Mouse (Mus musculus): Measurements from ENCODE around the gene Rdh11. TPM values are rescaled to one million over a fixed set of nuclear protein-coding genes. Genes with fewer than 3 reads are reported as not detected.
A peak's percentile ranks its signal among the peaks of the same experiment; 100 is the strongest.

Gene Rdh11
- 16.6 and 27.2 TPM in 2 replicates for polyA plus RNA-seq (2014; fragmentation: Nextera tagmentation; extraction: Ambion mirVana)

DNA sequence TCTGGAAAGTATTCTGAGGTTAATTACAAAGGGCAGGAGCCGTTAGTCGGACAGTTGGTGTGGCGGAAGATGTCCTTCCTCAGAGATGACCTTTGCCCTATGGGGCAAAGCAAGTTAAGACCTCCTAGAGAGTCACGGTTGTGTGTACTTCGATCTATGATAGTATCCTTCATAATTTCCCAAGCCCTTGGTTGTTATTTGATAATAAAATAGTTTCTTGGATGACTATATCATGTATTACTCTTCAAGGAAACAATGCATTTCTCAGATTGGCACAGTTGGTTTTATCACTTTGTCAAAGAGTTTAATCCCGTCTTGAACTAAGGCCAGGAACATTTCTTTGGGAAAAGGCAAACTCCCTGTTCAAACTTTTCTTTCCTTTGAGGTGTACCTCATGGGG lies at the start of gene Rdh11:
TSS of gene Rdh11 (minus strand) at position 101 of the 400 bp plus-strand sequence.
- WGBS = 61% methylated on average over 6 of the region's 6 CpGs
- H3K9ac ChIP-seq (ENCODE audit: low read depth, low read length) = peak within 1 kb of the TSS; percentile 64
- H3K27ac ChIP-seq (ENCODE audit: low read depth, low read length) = 0 out of 2 replicates have a peak within 1 kb of the TSS, but pooled peaks have one; percentile 18
- no peak for ATAC-seq (ENCODE audit: low FRiP score, low TSS enrichment)
- peak within 1 kb of the TSS; percentile 62 for H3K4me2 ChIP-seq (replicated peaks; ENCODE audit: low read depth, low read length)
- H3K27me3 ChIP-seq (ENCODE audit: control insufficient read depth, insufficient read depth, low read length) = no peaks in the 10 kb centered on the region
- no peaks in the 10 kb centered on the region for H3K9me3 ChIP-seq (ENCODE audit: control insufficient read depth, low read length)
- peak within 1 kb of the TSS; percentile 65 for H3K4me3 ChIP-seq (ENCODE audit: low read length)
- peaks cover 13% of the 10 kb centered on the region; the same call in 1 of the 2 replicates for H3K36me3 ChIP-seq (ENCODE audit: control insufficient read depth, insufficient read depth, low read length)
- peaks cover 5% of the 10 kb centered on the region; the same call in 1 of the 2 replicates for H3K4me1 ChIP-seq (ENCODE audit: control insufficient read depth, insufficient read depth, low read length)

DNA sequence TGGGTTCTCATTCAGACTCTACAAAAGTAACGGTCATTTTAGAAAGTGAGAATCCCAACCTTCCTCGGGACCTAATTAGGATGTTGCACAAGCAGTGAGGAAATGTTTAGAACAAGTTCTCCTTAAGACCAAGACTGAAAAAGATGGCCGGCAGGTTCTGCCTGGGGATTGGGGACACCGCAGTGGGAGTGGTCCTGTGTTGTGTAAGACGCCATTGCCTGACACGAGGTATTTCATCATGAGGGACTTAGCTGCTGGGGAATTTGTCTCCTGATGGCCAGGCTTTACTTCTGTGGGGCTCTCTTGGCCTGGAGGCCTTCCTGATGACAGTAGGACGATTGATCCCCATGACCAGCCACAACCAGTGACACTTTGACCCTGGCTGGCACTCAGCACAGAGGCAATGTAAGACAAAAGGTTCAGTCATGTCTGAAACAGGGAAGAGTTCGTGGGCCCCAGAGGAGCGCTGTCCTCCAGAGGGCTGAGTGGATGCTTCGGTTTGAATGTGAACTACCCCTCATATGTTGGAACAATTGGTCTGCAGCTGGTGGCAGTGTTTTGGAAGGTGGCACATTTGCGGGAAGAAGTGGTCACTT lies 43.5 kb upstream of the Rdh11 start:
- Histone ChIP-seq H3K36me3 (ENCODE audit: control insufficient read depth, insufficient read depth, low read length) (peaks cover 45% of the 10 kb centered on the region; the same call in 1 of the 2 replicates), H3K4me2 (replicated peaks; ENCODE audit: low read depth, low read length) (no peak overlapping the region), H3K4me1 (ENCODE audit: control insufficient read depth, insufficient read depth, low read length) (no peaks in the 10 kb centered on the region), H3K9me3 (ENCODE audit: control insufficient read depth, low read length) (no peaks in the 10 kb centered on the region), H3K27me3 (ENCODE audit: control insufficient read depth, insufficient read depth, low read length) (no peaks in the 10 kb centered on the region), H3K9ac (ENCODE audit: low read depth, low read length) (no peak overlapping the region), H3K4me3 (ENCODE audit: low read length) (no peak overlapping the region), H3K27ac (ENCODE audit: low read depth, low read length) (no peak overlapping the region)
- ATAC-seq (ENCODE audit: low FRiP score, low TSS enrichment) = no peak
- WGBS = 89% methylated on average over 11 of the region's 11 CpGs

DNA sequence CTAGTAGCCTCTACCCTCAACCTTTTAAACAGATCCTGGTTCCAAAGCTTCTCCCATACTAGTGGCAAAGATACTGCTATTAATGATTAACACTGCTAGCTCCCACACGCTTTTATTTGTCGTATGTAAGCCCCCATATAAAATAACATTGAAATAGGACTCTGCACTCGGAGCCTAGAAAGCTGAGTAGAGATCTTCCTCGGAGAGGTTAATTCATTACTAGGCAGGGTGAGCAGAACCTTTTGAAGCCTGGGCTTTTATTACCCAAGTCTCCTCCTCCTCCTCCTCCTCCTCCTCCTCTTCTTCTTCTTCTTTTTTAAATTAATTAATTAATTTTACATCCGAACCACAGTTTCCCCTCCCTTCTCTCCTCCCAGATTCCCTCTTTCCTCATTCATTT lies 25.4 kb upstream of the Rdh11 start:
- Histone ChIP-seq H3K9me3 (ENCODE audit: control insufficient read depth, low read length) (no peaks in the 10 kb centered on the region), H3K27me3 (ENCODE audit: control insufficient read depth, insufficient read depth, low read length) (no peaks in the 10 kb centered on the region), H3K9ac (ENCODE audit: low read depth, low read length) (no peak overlapping the region), H3K36me3 (ENCODE audit: control insufficient read depth, insufficient read depth, low read length) (no peaks in the 10 kb centered on the region), H3K27ac (ENCODE audit: low read depth, low read length) (no peak overlapping the region), H3K4me3 (ENCODE audit: low read length) (no peak overlapping the region), H3K4me1 (ENCODE audit: control insufficient read depth, insufficient read depth, low read length) (peaks cover 4% of the 10 kb centered on the region; the same call in 1 of the 2 replicates), H3K4me2 (replicated peaks; ENCODE audit: low read depth, low read length) (no peak overlapping the region)
- 20% methylated on average over 5 of the region's 5 CpGs for WGBS
- ATAC-seq (ENCODE audit: low FRiP score, low TSS enrichment) = 0 out of 2 replicates have a peak, but pooled peaks have one; percentile 20

DNA sequence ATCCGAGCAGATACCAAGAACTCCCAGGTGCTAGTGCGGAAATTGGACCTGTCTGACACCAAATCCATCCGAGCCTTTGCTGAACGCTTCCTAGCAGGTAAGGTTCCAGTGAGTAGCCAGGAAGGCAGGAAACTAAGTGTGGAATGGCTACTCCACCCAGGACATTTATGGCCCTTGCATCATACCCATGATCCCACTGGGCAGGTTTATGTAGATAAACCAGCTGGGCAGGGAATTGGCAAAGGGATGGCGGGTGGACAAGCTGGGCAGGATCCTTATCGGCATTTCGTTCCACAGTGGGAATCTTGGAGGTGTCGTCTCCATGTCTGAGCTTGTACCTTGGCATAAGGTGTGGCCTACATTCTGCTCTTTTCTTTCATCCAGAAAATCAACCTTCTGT lies 19.4 kb upstream of the Rdh11 start:
- Histone ChIP-seq H3K4me1 (ENCODE audit: control insufficient read depth, insufficient read depth, low read length) (no peaks in the 10 kb centered on the region), H3K9me3 (ENCODE audit: control insufficient read depth, low read length) (no peaks in the 10 kb centered on the region), H3K27me3 (ENCODE audit: control insufficient read depth, insufficient read depth, low read length) (no peaks in the 10 kb centered on the region), H3K4me3 (ENCODE audit: low read length) (no peak overlapping the region), H3K36me3 (ENCODE audit: control insufficient read depth, insufficient read depth, low read length) (no peaks in the 10 kb centered on the region), H3K4me2 (replicated peaks; ENCODE audit: low read depth, low read length) (no peak overlapping the region), H3K9ac (ENCODE audit: low read depth, low read length) (no peak overlapping the region), H3K27ac (ENCODE audit: low read depth, low read length) (no peak overlapping the region)
- 83% methylated on average over 8 of the region's 8 CpGs for WGBS
- no peak for ATAC-seq (ENCODE audit: low FRiP score, low TSS enrichment)

DNA sequence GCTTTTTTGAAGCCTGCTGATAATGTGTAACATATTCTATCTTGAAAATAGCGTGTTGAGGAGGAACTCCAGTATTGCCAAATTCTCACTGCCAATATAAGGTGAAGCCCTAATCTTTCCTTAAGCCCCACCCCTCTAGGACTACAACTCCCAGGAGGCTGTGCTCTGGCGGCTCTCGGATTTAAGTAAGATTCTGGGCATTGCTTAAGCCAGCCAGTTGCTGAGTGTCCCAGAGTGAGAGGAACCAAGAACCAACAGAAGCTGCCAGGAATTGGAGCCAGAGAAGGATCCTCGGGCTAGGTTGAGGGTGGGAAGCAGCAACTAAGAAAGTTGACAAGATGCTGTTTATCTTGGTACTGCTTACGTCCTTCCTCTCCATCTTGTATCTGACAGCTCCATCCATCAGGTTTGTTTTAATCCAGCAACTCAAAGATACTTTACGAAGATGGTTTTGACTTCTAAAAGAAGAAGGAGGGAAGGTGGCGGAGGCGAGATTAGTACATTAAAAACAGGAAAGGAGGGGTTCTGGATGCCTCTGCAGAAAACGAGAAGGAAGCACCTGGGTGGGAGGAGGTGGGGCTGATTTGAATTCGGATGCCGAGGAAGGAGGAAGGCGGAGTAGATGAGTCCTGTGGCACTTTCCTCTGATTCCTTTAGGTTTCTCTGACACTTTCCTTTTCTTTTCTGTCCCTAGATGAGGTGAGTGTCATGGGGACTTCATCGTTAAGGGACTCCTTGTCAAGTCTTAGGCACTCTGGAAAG lies 16.8 kb upstream of the Rdh11 start, which contains the start of gene Rdh12:
TSS of gene Rdh12 (plus strand) at position 212 of the 762 bp plus-strand sequence.
- Histone ChIP-seq H3K36me3 (ENCODE audit: control insufficient read depth, insufficient read depth, low read length) (no peaks in the 10 kb centered on the region), H3K4me2 (replicated peaks; ENCODE audit: low read depth, low read length) (peak within 1 kb of the TSS; percentile 69), H3K27ac (ENCODE audit: low read depth, low read length) (no peak within 1 kb of the TSS), H3K9me3 (ENCODE audit: control insufficient read depth, low read length) (no peaks in the 10 kb centered on the region), H3K4me3 (ENCODE audit: low read length) (peak within 1 kb of the TSS; percentile 47), H3K27me3 (ENCODE audit: control insufficient read depth, insufficient read depth, low read length) (no peaks in the 10 kb centered on the region), H3K9ac (ENCODE audit: low read depth, low read length) (peak within 1 kb of the TSS; percentile 40; the same call in 1 of the 2 replicates), H3K4me1 (ENCODE audit: control insufficient read depth, insufficient read depth, low read length) (no peaks in the 10 kb centered on the region)
- ATAC-seq (ENCODE audit: low FRiP score, low TSS enrichment) = no peak; the same call in 1 of the 2 replicates
- 4% methylated on average over 13 of the region's 13 CpGs for WGBS

DNA sequence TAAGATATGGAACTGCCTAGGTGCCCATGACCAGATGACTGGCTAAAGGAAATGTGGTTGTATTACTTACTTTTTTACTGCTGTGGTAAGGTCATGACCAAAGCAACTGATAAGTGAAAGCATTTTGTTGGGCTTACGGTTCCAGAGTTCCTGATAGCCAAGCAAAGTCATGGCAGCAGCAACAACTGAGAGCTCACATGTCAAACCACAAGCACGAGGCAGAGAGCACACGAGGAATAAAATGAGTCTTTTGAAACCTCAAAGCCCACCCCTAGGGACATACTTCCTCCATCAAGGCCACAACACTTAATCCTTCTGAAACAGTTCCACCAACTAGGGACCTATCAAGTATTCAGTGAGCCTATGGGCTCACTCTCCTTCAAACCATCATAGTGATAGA lies 9.8 kb upstream of the Rdh11 start:
- H3K9ac ChIP-seq (ENCODE audit: low read depth, low read length) = no peak overlapping the region
- no peaks in the 10 kb centered on the region for H3K27me3 ChIP-seq (ENCODE audit: control insufficient read depth, insufficient read depth, low read length)
- H3K4me3 ChIP-seq (ENCODE audit: low read length) = no peak overlapping the region
- H3K9me3 ChIP-seq (ENCODE audit: control insufficient read depth, low read length) = no peaks in the 10 kb centered on the region
- H3K4me1 ChIP-seq (ENCODE audit: control insufficient read depth, insufficient read depth, low read length) = no peaks in the 10 kb centered on the region
- 75% methylated on average over 3 of the region's 3 CpGs for WGBS
- H3K4me2 ChIP-seq (replicated peaks; ENCODE audit: low read depth, low read length) = no peak overlapping the region
- ATAC-seq (ENCODE audit: low FRiP score, low TSS enrichment) = no peak
- no peak overlapping the region for H3K27ac ChIP-seq (ENCODE audit: low read depth, low read length)
- H3K36me3 ChIP-seq (ENCODE audit: control insufficient read depth, insufficient read depth, low read length) = no peaks in the 10 kb centered on the region

DNA sequence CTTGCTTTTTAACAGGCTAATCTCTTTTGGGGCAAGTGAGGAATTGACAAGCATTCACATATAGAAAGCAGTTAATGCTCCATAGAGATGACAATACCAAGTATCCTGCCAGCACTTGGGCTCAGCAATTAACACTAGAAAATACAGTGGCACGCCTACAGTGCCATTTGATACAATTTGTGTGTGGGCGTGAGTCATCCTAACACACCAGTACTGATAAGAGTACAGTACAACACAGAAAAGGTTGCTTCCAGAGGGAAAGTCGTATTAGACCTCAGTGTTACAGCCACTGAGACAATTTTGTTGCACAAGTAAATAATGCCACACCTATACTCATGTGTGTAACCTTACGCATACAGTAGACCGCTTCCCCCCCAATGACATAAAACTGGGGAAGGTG lies 5.0 kb upstream of the Rdh11 start:
- Histone ChIP-seq H3K9me3 (ENCODE audit: control insufficient read depth, low read length) (no peaks in the 10 kb centered on the region), H3K4me1 (ENCODE audit: control insufficient read depth, insufficient read depth, low read length) (no peaks in the 10 kb centered on the region), H3K4me2 (replicated peaks; ENCODE audit: low read depth, low read length) (no peak overlapping the region), H3K36me3 (ENCODE audit: control insufficient read depth, insufficient read depth, low read length) (no peaks in the 10 kb centered on the region), H3K9ac (ENCODE audit: low read depth, low read length) (no peak overlapping the region), H3K4me3 (ENCODE audit: low read length) (no peak overlapping the region), H3K27me3 (ENCODE audit: control insufficient read depth, insufficient read depth, low read length) (no peaks in the 10 kb centered on the region), H3K27ac (ENCODE audit: low read depth, low read length) (no peak overlapping the region)
- 86% methylated on average over 5 of the region's 5 CpGs for WGBS
- ATAC-seq (ENCODE audit: low FRiP score, low TSS enrichment) = no peak

DNA sequence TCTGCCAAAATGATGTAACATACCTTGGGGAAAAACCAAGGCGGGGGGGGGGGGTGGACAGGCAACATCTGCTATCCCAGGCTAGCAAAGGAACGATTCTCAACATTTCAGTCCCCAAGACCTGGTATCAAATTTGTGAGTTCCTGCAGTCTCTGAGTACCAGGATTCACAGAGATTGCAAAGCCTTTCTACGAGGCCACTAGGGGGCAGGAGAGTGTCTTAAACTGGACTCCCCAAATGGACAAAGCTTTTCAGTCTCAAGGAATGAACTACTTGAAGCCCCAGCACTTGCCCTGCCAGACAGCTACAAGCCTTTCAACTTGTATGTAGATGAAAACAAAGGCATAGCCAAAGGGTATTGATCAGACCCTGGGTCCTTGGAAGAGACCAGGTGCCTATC lies 1.3 kb upstream of the Rdh11 start:
- Histone ChIP-seq H3K4me3 (ENCODE audit: low read length) (no peak overlapping the region), H3K27me3 (ENCODE audit: control insufficient read depth, insufficient read depth, low read length) (no peaks in the 10 kb centered on the region), H3K9me3 (ENCODE audit: control insufficient read depth, low read length) (no peaks in the 10 kb centered on the region), H3K27ac (ENCODE audit: low read depth, low read length) (no peak overlapping the region), H3K36me3 (ENCODE audit: control insufficient read depth, insufficient read depth, low read length) (peaks cover under 1% of the 10 kb centered on the region; the same call in 1 of the 2 replicates), H3K4me2 (replicated peaks; ENCODE audit: low read depth, low read length) (no peak overlapping the region), H3K9ac (ENCODE audit: low read depth, low read length) (no peak overlapping the region), H3K4me1 (ENCODE audit: control insufficient read depth, insufficient read depth, low read length) (peaks cover 5% of the 10 kb centered on the region; the same call in 1 of the 2 replicates)
- no peak for ATAC-seq (ENCODE audit: low FRiP score, low TSS enrichment)
- WGBS = 3% methylated on average over 3 of the region's 3 CpGs

DNA sequence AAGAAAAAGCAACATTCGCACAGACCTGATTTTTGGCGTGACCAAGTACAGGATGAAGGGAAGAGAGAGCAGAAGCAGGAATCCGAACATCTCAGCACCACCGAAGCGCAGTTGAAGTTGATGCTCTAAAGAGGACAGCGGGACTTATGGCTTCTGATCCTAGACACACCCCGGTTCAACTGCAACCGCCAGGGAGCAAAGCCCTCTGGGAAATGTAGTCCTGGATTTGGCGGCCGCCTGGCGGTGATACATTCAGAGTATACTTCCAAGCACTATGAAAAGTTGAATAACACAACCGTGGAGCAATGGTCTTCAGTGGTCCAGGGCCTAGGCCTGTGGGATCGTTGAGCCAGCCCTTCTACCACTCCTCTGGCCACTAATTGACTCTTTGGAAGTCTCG lies 392 bp downstream of the Rdh11 start:
- Histone ChIP-seq H3K4me3 (ENCODE audit: low read length) (peak overlapping the region; percentile 65), H3K27ac (ENCODE audit: low read depth, low read length) (no peak overlapping the region), H3K9me3 (ENCODE audit: control insufficient read depth, low read length) (no peaks in the 10 kb centered on the region), H3K4me2 (replicated peaks; ENCODE audit: low read depth, low read length) (peak overlapping the region; percentile 62), H3K27me3 (ENCODE audit: control insufficient read depth, insufficient read depth, low read length) (no peaks in the 10 kb centered on the region), H3K4me1 (ENCODE audit: control insufficient read depth, insufficient read depth, low read length) (peaks cover 5% of the 10 kb centered on the region; the same call in 1 of the 2 replicates), H3K9ac (ENCODE audit: low read depth, low read length) (peak overlapping the region; percentile 64), H3K36me3 (ENCODE audit: control insufficient read depth, insufficient read depth, low read length) (peaks cover 18% of the 10 kb centered on the region; the same call in 1 of the 2 replicates)
- ATAC-seq (ENCODE audit: low FRiP score, low TSS enrichment) = peak; percentile 94
- 5% methylated on average over 14 of the region's 14 CpGs for whole genome bisulfite sequencing
